Mouse (Mus musculus): ENCODE measurements at regions not wholly inside any gene's neighbourhood (a gene's known extent, or its start where the extent isn't known, plus 50 kb on each side); places are given as distances from the start of the nearest gene placed in this dataset.

GRCm38 (mm10) chr12:13843423-13844080 is 308.3 kb downstream of the Fam84a start:
- no peak overlapping the region for H3K4me3 ChIP-seq (replicated peaks; ENCODE audit: extremely low read depth, low read depth, low read length)
- TF ChIP-seq CTCF (IDR thresholded peaks at IDR 0.05; ENCODE audit: insufficient read depth, low read length) (no peak), POLR2A (IDR thresholded peaks at IDR 0.05; ENCODE audit: borderline replicate concordance, extremely low read depth, low read depth, low read length) (no peak)
- no peak for DNase-seq
- 54% methylated on average over 5 of the region's 5 CpGs for WGBS
- H3K4me1 ChIP-seq (ENCODE audit: control insufficient read depth, insufficient read depth, low read length): no peaks in the 10 kb centered on the region; the same call in 1 of the 2 replicates

GRCm38 (mm10) chr12:13841238-13841637 is 310.6 kb downstream of the Fam84a start:
- TF ChIP-seq POLR2A (IDR thresholded peaks at IDR 0.05; ENCODE audit: borderline replicate concordance, extremely low read depth, low read depth, low read length) (no peak), CTCF (IDR thresholded peaks at IDR 0.05; ENCODE audit: insufficient read depth, low read length) (no peak)
- H3K4me1 ChIP-seq (ENCODE audit: control insufficient read depth, insufficient read depth, low read length): no peaks in the 10 kb centered on the region; the same call in 1 of the 2 replicates
- H3K4me3 ChIP-seq (replicated peaks; ENCODE audit: extremely low read depth, low read depth, low read length): no peak overlapping the region
- 45% methylated on average over 1 of the region's 1 CpGs for WGBS
- no peak for DNase-seq

GRCm38 (mm10) chr12:13834723-13835122 is 317.1 kb downstream of the Fam84a start:
- Histone ChIP-seq H3K4me1 (ENCODE audit: control insufficient read depth, insufficient read depth, low read length) (no peaks in the 10 kb centered on the region), H3K4me3 (replicated peaks; ENCODE audit: extremely low read depth, low read depth, low read length) (no peak overlapping the region)
- TF ChIP-seq CTCF (IDR thresholded peaks at IDR 0.05; ENCODE audit: insufficient read depth, low read length): no peak
- TF ChIP-seq POLR2A (IDR thresholded peaks at IDR 0.05; ENCODE audit: borderline replicate concordance, extremely low read depth, low read depth, low read length): no peak
- 89% methylated on average over 3 of the region's 3 CpGs for WGBS
- no peak for DNase-seq

GRCm38 (mm10) chr12:13825899-13826298 is 326.0 kb downstream of the Fam84a start:
- DNase-seq: no peak
- no peak for TF ChIP-seq CTCF (IDR thresholded peaks at IDR 0.05; ENCODE audit: insufficient read depth, low read length)
- no peak for TF ChIP-seq POLR2A (IDR thresholded peaks at IDR 0.05; ENCODE audit: borderline replicate concordance, extremely low read depth, low read depth, low read length)
- no peaks in the 10 kb centered on the region for H3K4me1 ChIP-seq (ENCODE audit: control insufficient read depth, insufficient read depth, low read length)
- H3K4me3 ChIP-seq (replicated peaks; ENCODE audit: extremely low read depth, low read depth, low read length): no peak overlapping the region

- 41% methylated on average over 2 of the region's 2 CpGs for WGBS
- DNase-seq: no peak
- no peak overlapping the region for H3K4me3 ChIP-seq (replicated peaks; ENCODE audit: extremely low read depth, low read depth, low read length)
- H3K4me1 ChIP-seq (ENCODE audit: control insufficient read depth, insufficient read depth, low read length): no peaks in the 10 kb centered on the region
- TF ChIP-seq CTCF (IDR thresholded peaks at IDR 0.05; ENCODE audit: insufficient read depth, low read length) (no peak), POLR2A (IDR thresholded peaks at IDR 0.05; ENCODE audit: borderline replicate concordance, extremely low read depth, low read depth, low read length) (no peak)
Observed at GRCm38 (mm10) chr12:13815500-13815899, 336.4 kb downstream of the Fam84a start.

- H3K4me1 ChIP-seq (ENCODE audit: control insufficient read depth, insufficient read depth, low read length): no peaks in the 10 kb centered on the region
- H3K4me3 ChIP-seq (replicated peaks; ENCODE audit: extremely low read depth, low read depth, low read length): no peak overlapping the region
- DNase-seq: no peak
- WGBS: 80% methylated on average over 2 of the region's 2 CpGs
- TF ChIP-seq POLR2A (IDR thresholded peaks at IDR 0.05; ENCODE audit: borderline replicate concordance, extremely low read depth, low read depth, low read length) (no peak), CTCF (IDR thresholded peaks at IDR 0.05; ENCODE audit: insufficient read depth, low read length) (no peak)
Observed at GRCm38 (mm10) chr12:13810155-13810515, 341.7 kb downstream of the Fam84a start.

GRCm38 (mm10) chr12:13809291-13810154 is 342.3 kb downstream of the Fam84a start:
- no peaks in the 10 kb centered on the region for H3K4me1 ChIP-seq (ENCODE audit: control insufficient read depth, insufficient read depth, low read length)
- H3K4me3 ChIP-seq (replicated peaks; ENCODE audit: extremely low read depth, low read depth, low read length): no peak overlapping the region
- DNase-seq: no peak
- TF ChIP-seq POLR2A (IDR thresholded peaks at IDR 0.05; ENCODE audit: borderline replicate concordance, extremely low read depth, low read depth, low read length): no peak
- no peak for TF ChIP-seq CTCF (IDR thresholded peaks at IDR 0.05; ENCODE audit: insufficient read depth, low read length)
- WGBS: 70% methylated on average over 6 of the region's 6 CpGs

GRCm38 (mm10) chr12:13779752-13780151 is 372.1 kb downstream of the Fam84a start:
- DNase-seq: no peak
- H3K4me3 ChIP-seq (replicated peaks; ENCODE audit: extremely low read depth, low read depth, low read length): no peak overlapping the region
- no peak for TF ChIP-seq POLR2A (IDR thresholded peaks at IDR 0.05; ENCODE audit: borderline replicate concordance, extremely low read depth, low read depth, low read length)
- TF ChIP-seq CTCF (IDR thresholded peaks at IDR 0.05; ENCODE audit: insufficient read depth, low read length): no peak
- WGBS: 66% methylated on average over 2 of the region's 2 CpGs
- H3K4me1 ChIP-seq (ENCODE audit: control insufficient read depth, insufficient read depth, low read length): no peaks in the 10 kb centered on the region

GRCm38 (mm10) chr12:13776687-13777086 is 375.2 kb downstream of the Fam84a start:
- no peaks in the 10 kb centered on the region for H3K4me1 ChIP-seq (ENCODE audit: control insufficient read depth, insufficient read depth, low read length)
- TF ChIP-seq POLR2A (IDR thresholded peaks at IDR 0.05; ENCODE audit: borderline replicate concordance, extremely low read depth, low read depth, low read length): no peak
- no peak for TF ChIP-seq CTCF (IDR thresholded peaks at IDR 0.05; ENCODE audit: insufficient read depth, low read length)
- DNase-seq: no peak
- WGBS: 61% methylated on average over 1 of the region's 1 CpGs
- H3K4me3 ChIP-seq (replicated peaks; ENCODE audit: extremely low read depth, low read depth, low read length): no peak overlapping the region

GRCm38 (mm10) chr12:13769696-13770095 is 382.2 kb downstream of the Fam84a start:
- Histone ChIP-seq H3K4me1 (ENCODE audit: control insufficient read depth, insufficient read depth, low read length) (no peaks in the 10 kb centered on the region), H3K4me3 (replicated peaks; ENCODE audit: extremely low read depth, low read depth, low read length) (no peak overlapping the region)
- DNase-seq: no peak
- no peak for TF ChIP-seq CTCF (IDR thresholded peaks at IDR 0.05; ENCODE audit: insufficient read depth, low read length)
- no peak for TF ChIP-seq POLR2A (IDR thresholded peaks at IDR 0.05; ENCODE audit: borderline replicate concordance, extremely low read depth, low read depth, low read length)
- WGBS: 70% methylated on average over 2 of the region's 2 CpGs
